Mouse (Mus musculus) lung, adult 2 months (tissue): ENCODE data around the gene Wars2.

Experiments used
- CTCF ChIP-seq: fragments of 200-500 bp; IDR thresholded peaks from 2 replicates; pipeline ENCODE4 v1.5.1; 2011; ENCODE audit warnings: mild to moderate bottlenecking, low read length, control low read depth; ENCODE audit not compliant: insufficient read depth
- POLR2A ChIP-seq: fragments of 200-500 bp; IDR thresholded peaks from 2 replicates; pipeline ENCODE4 v1.6.1; 2011; ENCODE audit warnings: low read depth, mild to moderate bottlenecking, control low read depth, low read length, borderline replicate concordance; ENCODE audit errors: extremely low read depth

DNA sequence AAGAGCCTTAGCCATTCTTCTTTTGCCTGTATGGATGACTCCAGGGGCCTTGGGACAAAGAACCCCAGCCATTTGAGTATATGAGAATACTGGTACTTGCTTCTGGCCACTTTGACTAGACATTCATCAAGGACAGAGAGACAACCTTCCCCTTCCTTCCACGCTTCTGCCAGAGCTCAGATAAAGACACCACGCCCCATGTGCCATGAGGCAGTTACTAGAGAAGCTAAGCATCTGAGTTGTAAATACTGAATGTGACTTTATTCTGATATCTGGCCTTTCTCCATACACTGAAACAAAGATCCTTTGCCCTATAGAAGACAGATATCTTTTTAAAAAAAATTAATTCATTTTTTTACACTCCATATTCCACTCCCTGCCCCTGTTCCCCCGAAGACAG is 138.8 kb downstream of the Wars2 start:
- TF ChIP-seq CTCF (no peak), POLR2A (no peak)
